Mouse (Mus musculus): ENCODE data around the gene Zfp958.
"Not testable (repeated sequence)": the region's sequence is repeated elsewhere in the genome, so short reads cannot be mapped to it uniquely, and the experiment has no call there.

Gene Zfp958

GRCm38 (mm10) chr8:4612932-4613853 lies at the start of gene Zfp958:
Gene Zfp958 (plus strand): TSS chr8:4613167.
- DNase-seq: peak; percentile 82

- DNase-seq: no peak
These were observed 31.0 kb upstream of the Zfp958 start for GRCm38 (mm10) chr8:4581986-4582385.

DNA sequence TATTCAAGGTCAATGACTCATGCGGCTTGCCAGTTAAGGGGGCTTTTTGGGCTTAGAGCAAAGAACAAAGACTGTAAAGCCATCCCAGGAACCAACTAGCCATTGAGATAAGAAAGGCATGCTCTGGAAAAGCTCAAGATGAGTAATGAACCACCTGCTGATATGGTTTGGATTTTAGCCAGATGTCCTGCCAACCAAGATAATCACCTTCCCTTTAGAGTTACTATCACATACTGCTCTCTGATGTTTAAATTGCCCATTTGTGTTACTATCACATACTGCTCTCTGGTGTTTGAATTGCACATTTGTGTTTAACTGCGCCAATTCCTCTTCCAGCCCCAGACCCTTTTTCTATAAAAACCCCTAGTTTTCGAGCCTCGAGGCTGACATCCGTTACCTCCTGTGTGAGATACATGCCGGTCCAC lies 30.2 kb upstream of the Zfp958 start:
- no peak for DNase-seq

DNA sequence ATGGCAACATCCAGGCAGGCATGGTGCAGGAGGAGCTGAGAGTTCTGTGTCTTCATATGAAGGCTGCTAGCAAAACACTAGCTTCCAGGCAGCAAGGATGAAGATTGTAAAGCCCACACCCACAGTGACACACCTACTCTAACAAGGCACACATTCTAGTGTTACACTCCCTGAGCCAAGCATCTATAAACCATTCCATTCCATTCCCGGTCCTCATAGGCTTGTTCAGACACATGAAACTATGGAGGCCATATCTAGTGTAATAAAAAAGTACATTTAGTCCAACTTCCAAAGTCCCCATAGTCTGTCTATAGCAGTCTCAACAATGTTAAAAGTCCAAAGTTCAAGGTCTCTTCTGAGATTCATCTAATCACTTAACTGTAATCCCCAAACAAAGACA lies 28.3 kb upstream of the Zfp958 start:
- DNase-seq: no peak

GRCm38 (mm10) chr8:4586356-4586755 lies 26.6 kb upstream of the Zfp958 start:
- no peak for DNase-seq

GRCm38 (mm10) chr8:4588165-4589000 lies 24.6 kb upstream of the Zfp958 start:
- peak; percentile 21 for DNase-seq

GRCm38 (mm10) chr8:4608896-4609295 lies 4.1 kb upstream of the Zfp958 start:
- DNase-seq: no peak

GRCm38 (mm10) chr8:4611626-4612175 lies 1.3 kb upstream of the Zfp958 start:
- not testable (repeated sequence) for DNase-seq

DNA sequence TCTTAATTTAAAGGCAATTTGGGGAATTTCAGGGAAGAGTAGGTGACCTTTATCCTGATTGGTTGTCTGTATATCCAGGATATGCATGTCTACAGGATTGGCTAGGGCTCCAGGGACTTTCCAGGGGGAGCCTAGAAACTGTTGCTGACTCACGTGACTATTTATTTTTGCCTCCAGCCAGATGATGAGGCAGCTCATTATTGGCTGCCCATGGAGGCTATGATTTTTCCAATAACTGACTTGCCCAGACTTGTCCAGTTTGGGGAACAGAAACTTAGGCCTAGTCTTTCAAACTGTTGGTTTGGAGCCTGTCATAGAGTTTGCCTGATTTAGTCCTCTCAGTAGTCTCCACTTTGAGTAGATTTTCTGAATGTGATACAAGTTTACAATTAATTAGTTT lies 14.4 kb downstream of the Zfp958 start:
- DNase-seq: no peak

- no peak for DNase-seq
These were observed 24.1 kb downstream of the Zfp958 start for GRCm38 (mm10) chr8:4637071-4637470.

DNA sequence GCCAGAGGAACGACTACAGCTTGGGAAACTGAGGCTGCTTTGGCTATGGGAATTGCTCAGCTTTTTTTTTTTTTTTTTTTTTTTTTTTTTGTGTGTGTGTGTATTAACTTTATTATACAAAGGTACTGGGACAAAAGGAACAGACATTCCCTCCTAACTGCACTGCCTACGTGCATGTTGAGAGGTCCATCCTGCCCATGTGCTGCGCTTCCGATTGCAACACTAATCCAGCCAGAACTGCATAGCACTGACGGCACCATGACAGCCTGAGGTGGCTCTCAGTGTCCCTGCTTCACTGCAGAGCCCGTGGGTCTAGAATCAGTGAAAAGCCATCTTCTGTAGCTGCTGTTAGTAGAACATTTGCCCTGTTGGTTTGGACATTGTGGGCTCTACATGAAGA lies 30.0 kb downstream of the Zfp958 start:
- DNase-seq: not testable (repeated sequence)

DNA sequence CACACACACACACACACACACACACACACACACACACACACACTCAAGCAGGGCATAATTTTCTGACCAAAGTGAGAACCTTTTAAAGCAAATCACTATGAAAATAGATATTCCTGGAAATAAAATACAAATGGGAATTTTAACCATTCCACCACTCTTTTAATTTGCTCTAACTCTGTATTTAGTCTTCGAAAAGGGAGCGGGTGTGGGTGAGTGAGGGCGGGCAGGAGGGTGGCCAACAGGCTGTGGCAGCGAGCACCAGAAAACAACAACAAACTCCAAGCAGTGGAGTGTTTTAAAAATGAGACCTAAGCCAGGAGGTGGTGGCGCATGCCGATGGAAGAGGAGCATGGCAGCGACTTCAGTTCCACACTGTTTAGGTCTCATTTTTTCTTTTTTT lies 43.6 kb downstream of the Zfp958 start:
- DNase-seq: peak; percentile 25

DNA sequence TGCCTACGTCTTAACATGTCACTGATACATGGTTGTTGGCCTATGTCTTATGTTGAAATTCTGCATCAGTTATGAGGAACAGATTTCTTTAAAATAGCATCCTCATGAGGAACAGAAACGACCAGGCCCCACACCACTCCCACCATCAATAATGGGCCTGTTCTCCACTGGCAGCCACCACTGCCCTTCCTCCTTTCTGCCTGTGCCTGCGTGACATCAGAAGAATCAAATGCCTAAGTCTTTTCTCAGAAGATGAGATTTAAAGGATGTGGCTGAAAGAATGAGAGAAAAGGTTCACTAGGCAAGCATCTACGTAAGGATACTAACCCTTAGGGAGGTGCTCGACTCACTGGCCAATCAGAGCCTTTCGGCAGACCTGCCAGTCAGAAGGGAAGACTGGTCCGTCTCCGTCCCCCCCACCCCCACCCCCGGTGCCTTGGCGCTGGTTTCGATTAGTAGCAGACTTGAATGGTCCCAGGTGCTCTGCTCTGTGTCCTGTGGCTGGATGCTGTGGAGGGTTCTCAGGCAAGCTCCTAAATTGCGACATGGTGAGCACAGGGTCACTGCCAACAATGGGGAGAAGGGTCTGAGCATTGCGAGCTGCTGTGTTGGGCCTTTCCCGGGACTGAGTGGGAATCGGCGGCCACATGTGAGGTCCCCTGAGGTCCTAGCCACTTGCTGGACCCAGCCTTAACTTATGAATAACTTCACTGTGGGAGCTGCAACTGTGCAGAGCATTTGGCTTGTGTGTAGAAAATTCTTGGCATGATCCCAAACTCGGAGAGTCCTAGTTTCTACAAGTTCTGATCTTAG lies 62.4 kb downstream of the Zfp958 start:
- no peak for DNase-seq

DNA sequence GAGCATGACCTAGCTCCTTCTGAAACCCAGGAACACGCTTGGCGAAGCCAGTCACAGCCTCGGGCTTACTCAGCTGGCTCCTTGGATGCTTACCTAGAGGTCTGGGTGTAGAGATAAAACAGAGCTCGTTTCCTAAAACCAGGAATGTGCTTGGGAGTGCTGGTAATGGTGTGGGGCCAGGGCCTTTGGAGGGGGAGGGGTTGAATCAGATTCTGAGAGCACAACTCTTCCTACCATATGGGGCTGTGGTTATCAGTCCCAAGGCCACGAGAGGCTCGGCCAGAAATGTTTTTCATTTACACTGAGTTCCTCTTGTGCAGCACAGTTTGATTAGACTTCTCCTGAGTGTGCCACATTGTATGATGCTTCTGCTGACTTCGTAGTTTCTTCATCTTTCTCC lies 63.6 kb downstream of the Zfp958 start:
- DNase-seq: no peak

DNA sequence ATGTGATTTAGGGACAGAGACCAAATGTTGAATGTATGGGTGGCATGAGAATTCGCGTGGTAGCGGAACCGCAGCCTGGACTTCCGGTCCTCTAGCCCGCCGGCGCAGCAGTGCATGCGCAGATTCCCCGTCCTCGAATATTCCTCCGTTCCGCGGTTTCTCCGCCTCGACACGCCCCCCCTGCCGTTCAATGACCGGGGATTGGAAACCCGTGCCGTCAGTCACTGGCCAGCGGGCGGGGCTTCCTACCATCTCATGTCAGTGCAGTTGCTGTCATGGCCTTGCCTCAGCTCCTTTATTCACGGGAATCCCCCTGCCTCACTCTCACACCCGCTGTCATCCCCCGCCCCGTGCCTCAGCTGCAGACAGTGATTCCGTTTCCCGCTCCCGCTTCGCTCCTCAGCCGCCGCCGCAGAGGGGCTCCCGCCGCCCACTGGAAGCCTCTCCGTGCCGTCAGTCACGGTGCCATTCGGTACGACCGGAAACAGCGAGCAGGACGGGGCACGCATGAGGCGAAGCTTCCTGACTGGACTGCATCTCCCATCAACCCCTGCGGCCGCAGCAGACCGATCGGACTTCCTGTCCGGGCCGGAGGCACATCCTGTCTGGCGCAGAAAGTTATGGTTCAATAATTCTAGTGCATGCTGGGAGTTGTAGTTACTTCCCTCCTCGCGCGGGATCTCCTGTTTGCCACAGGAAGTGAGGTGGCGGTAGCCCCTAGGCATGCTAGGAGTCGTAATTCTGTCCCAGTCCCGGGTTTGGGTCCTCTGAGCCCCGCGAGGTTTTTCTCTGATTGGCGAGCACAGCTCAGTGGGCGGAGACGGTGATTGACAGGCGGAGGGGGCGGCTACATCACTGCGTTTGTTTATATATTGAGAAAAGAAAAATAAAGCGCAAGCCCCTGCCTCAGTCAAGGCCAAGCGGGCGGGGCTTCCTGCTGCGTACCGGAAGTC lies 64.6 kb downstream of the Zfp958 start:
- peak; percentile 99 for DNase-seq

GRCm38 (mm10) chr8:4678218-4678907 lies 65.4 kb downstream of the Zfp958 start:
- DNase-seq: peak; percentile 85

DNA sequence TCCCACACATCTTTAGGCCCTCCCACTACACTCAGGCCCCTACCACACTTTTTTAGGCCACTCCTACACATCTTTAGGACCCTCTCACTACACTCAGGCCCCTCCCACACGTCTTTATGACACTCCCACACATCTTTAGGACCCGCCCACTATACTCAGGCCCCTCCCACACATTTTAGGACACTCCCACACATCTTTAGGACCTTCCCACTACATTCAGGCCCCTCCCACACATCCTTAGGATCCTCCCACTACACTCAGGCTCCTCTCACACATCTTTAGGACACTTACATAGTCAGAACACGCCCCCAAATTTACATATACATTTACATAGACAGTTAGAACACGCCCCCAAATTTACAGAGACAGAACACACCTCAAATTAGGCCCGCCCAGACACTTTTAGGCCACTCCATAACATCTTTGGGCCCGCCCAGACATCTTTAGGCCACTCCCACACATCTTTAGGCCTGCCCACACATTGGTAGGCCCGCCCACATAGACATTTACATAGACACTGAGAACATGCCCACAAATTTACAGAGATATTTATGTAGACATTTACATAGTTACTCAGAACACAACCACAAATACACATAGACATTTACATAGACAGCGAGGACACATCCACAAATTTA lies 66.1 kb downstream of the Zfp958 start:
- no peak for DNase-seq

DNA sequence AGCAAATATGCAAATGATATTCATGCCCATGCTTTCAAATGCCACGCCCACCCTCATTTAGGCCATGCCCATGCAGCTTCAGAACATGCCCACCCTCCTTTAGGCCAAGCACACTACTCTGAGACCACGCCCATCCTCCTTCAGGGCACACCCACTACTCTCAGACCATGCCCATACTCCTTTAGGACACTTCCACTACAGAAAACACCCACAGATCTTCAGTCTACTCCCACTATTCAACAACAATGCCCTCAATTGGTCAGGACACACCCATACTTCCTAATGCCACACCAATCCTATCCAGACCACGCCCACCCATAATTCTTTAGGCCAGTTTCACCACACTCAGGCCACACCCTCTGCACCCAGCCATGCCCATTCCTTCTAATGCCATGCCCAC lies 66.8 kb downstream of the Zfp958 start:
- no peak for DNase-seq

Measured in right cerebral cortex, postnatal 4 days (tissue).